Mouse (Mus musculus): ENCODE results near the gene Tomm70a. TPM values are rescaled to one million over a fixed set of nuclear protein-coding genes. Genes with fewer than 3 reads are reported as not detected.

Gene Tomm70a
- polyA plus RNA-seq (2015; fragmentation: Nextera tagmentation; extraction: Ambion mirVana), result 28.6 and 31.0 TPM in 2 replicates

GRCm38 (mm10) chr16:57120913-57121815, at the start of gene Tomm70a:
TSS of gene Tomm70a (plus strand) at chr16:57121703.
- ATAC-seq (ENCODE audit: low read depth), result peak; percentile 99
- Histone ChIP-seq H3K9ac (ENCODE audit: low read length) (peak within 1 kb of the TSS; percentile 99), H3K4me1 (replicated peaks; ENCODE audit: control insufficient read depth, insufficient read depth, low read length) (peaks cover 18% of the 10 kb centered on the region)

GRCm38 (mm10) chr16:57075986-57076385, 45.5 kb upstream of the Tomm70a start:
- no peaks in the 10 kb centered on the region for H3K36me3 ChIP-seq (ENCODE audit: control insufficient read depth, insufficient read depth, low read length)
- no peak overlapping the region for H3K27ac ChIP-seq (ENCODE audit: low read length)
- H3K4me1 ChIP-seq (replicated peaks; ENCODE audit: control insufficient read depth, insufficient read depth, low read length), result no peaks in the 10 kb centered on the region
- no peak for ATAC-seq (ENCODE audit: low read depth)
- no peaks in the 10 kb centered on the region for H3K9me3 ChIP-seq (ENCODE audit: control insufficient read depth, low read length)
- no peak overlapping the region for H3K4me2 ChIP-seq (ENCODE audit: low read depth, low read length)
- no peak overlapping the region for H3K9ac ChIP-seq (ENCODE audit: low read length)
- WGBS, result 63% methylated on average over 7 of the region's 7 CpGs
- H3K4me3 ChIP-seq (ENCODE audit: low read length), result no peak overlapping the region
- H3K27me3 ChIP-seq (ENCODE audit: control insufficient read depth, insufficient read depth, low read depth, low read length), result no peaks in the 10 kb centered on the region

More at GRCm38 (mm10) chr16:57120913-57121815, at the start of gene Tomm70a:
- H3K4me3 ChIP-seq (ENCODE audit: low read length), result peak within 1 kb of the TSS; percentile 94
- WGBS, result under 1% methylated on average over 35 of the region's 37 CpGs
- no peaks in the 10 kb centered on the region for H3K27me3 ChIP-seq (ENCODE audit: control insufficient read depth, insufficient read depth, low read depth, low read length)
- H3K9me3 ChIP-seq (ENCODE audit: control insufficient read depth, low read length), result no peaks in the 10 kb centered on the region
- H3K27ac ChIP-seq (ENCODE audit: low read length), result peak within 1 kb of the TSS; percentile 97
- peak within 1 kb of the TSS; percentile 80 for H3K4me2 ChIP-seq (ENCODE audit: low read depth, low read length)
- H3K36me3 ChIP-seq (ENCODE audit: control insufficient read depth, insufficient read depth, low read length), result no peaks in the 10 kb centered on the region

GRCm38 (mm10) chr16:57079577-57079976, 41.9 kb upstream of the Tomm70a start:
- Histone ChIP-seq H3K27ac (ENCODE audit: low read length) (no peak overlapping the region), H3K9me3 (ENCODE audit: control insufficient read depth, low read length) (no peaks in the 10 kb centered on the region), H3K36me3 (ENCODE audit: control insufficient read depth, insufficient read depth, low read length) (no peaks in the 10 kb centered on the region), H3K4me1 (replicated peaks; ENCODE audit: control insufficient read depth, insufficient read depth, low read length) (no peaks in the 10 kb centered on the region), H3K27me3 (ENCODE audit: control insufficient read depth, insufficient read depth, low read depth, low read length) (no peaks in the 10 kb centered on the region), H3K4me3 (ENCODE audit: low read length) (no peak overlapping the region), H3K4me2 (ENCODE audit: low read depth, low read length) (no peak overlapping the region), H3K9ac (ENCODE audit: low read length) (no peak overlapping the region)
- ATAC-seq (ENCODE audit: low read depth), result no peak
- 67% methylated on average over 4 of the region's 4 CpGs for WGBS

- no peak overlapping the region for H3K27ac ChIP-seq (ENCODE audit: low read length)
- no peak for ATAC-seq (ENCODE audit: low read depth)
- no peaks in the 10 kb centered on the region for H3K27me3 ChIP-seq (ENCODE audit: control insufficient read depth, insufficient read depth, low read depth, low read length)
- WGBS, result 21% methylated on average over 4 of the region's 4 CpGs
- H3K4me3 ChIP-seq (ENCODE audit: low read length), result no peak overlapping the region
- H3K9ac ChIP-seq (ENCODE audit: low read length), result no peak overlapping the region
- no peaks in the 10 kb centered on the region for H3K4me1 ChIP-seq (replicated peaks; ENCODE audit: control insufficient read depth, insufficient read depth, low read length)
- H3K36me3 ChIP-seq (ENCODE audit: control insufficient read depth, insufficient read depth, low read length), result no peaks in the 10 kb centered on the region
- no peaks in the 10 kb centered on the region for H3K9me3 ChIP-seq (ENCODE audit: control insufficient read depth, low read length)
- H3K4me2 ChIP-seq (ENCODE audit: low read depth, low read length), result no peak overlapping the region
These were observed 29.0 kb upstream of the Tomm70a start for GRCm38 (mm10) chr16:57092460-57092859.

GRCm38 (mm10) chr16:57092911-57093605, 28.4 kb upstream of the Tomm70a start:
- no peaks in the 10 kb centered on the region for H3K36me3 ChIP-seq (ENCODE audit: control insufficient read depth, insufficient read depth, low read length)
- WGBS, result 55% methylated on average over 6 of the region's 6 CpGs
- no peaks in the 10 kb centered on the region for H3K27me3 ChIP-seq (ENCODE audit: control insufficient read depth, insufficient read depth, low read depth, low read length)
- no peaks in the 10 kb centered on the region for H3K4me1 ChIP-seq (replicated peaks; ENCODE audit: control insufficient read depth, insufficient read depth, low read length)
- no peak overlapping the region for H3K27ac ChIP-seq (ENCODE audit: low read length)
- H3K4me2 ChIP-seq (ENCODE audit: low read depth, low read length), result no peak overlapping the region
- no peak for ATAC-seq (ENCODE audit: low read depth)
- H3K4me3 ChIP-seq (ENCODE audit: low read length), result no peak overlapping the region
- no peaks in the 10 kb centered on the region for H3K9me3 ChIP-seq (ENCODE audit: control insufficient read depth, low read length)
- no peak overlapping the region for H3K9ac ChIP-seq (ENCODE audit: low read length)

GRCm38 (mm10) chr16:57098468-57099144, 22.9 kb upstream of the Tomm70a start:
- ATAC-seq (ENCODE audit: low read depth), result no peak
- Histone ChIP-seq H3K36me3 (ENCODE audit: control insufficient read depth, insufficient read depth, low read length) (no peaks in the 10 kb centered on the region), H3K4me2 (ENCODE audit: low read depth, low read length) (no peak overlapping the region), H3K9ac (ENCODE audit: low read length) (no peak overlapping the region), H3K4me3 (ENCODE audit: low read length) (no peak overlapping the region), H3K4me1 (replicated peaks; ENCODE audit: control insufficient read depth, insufficient read depth, low read length) (peaks cover 3% of the 10 kb centered on the region; the same call in 1 of the 2 replicates), H3K27me3 (ENCODE audit: control insufficient read depth, insufficient read depth, low read depth, low read length) (no peaks in the 10 kb centered on the region), H3K9me3 (ENCODE audit: control insufficient read depth, low read length) (no peaks in the 10 kb centered on the region), H3K27ac (ENCODE audit: low read length) (no peak overlapping the region)
- 45% methylated on average over 7 of the region's 7 CpGs for WGBS

GRCm38 (mm10) chr16:57099572-57100237, 21.8 kb upstream of the Tomm70a start:
- Histone ChIP-seq H3K27ac (ENCODE audit: low read length) (no peak overlapping the region), H3K9ac (ENCODE audit: low read length) (no peak overlapping the region), H3K36me3 (ENCODE audit: control insufficient read depth, insufficient read depth, low read length) (no peaks in the 10 kb centered on the region), H3K4me1 (replicated peaks; ENCODE audit: control insufficient read depth, insufficient read depth, low read length) (peaks cover 3% of the 10 kb centered on the region; the same call in 1 of the 2 replicates), H3K9me3 (ENCODE audit: control insufficient read depth, low read length) (no peaks in the 10 kb centered on the region), H3K27me3 (ENCODE audit: control insufficient read depth, insufficient read depth, low read depth, low read length) (no peaks in the 10 kb centered on the region), H3K4me2 (ENCODE audit: low read depth, low read length) (no peak overlapping the region), H3K4me3 (ENCODE audit: low read length) (no peak overlapping the region)
- WGBS, result 69% methylated on average over 5 of the region's 5 CpGs
- no peak for ATAC-seq (ENCODE audit: low read depth)

GRCm38 (mm10) chr16:57101174-57101573, 20.3 kb upstream of the Tomm70a start:
- Histone ChIP-seq H3K4me3 (ENCODE audit: low read length) (no peak overlapping the region), H3K27ac (ENCODE audit: low read length) (no peak overlapping the region), H3K9me3 (ENCODE audit: control insufficient read depth, low read length) (no peaks in the 10 kb centered on the region), H3K27me3 (ENCODE audit: control insufficient read depth, insufficient read depth, low read depth, low read length) (no peaks in the 10 kb centered on the region), H3K4me1 (replicated peaks; ENCODE audit: control insufficient read depth, insufficient read depth, low read length) (peaks cover 3% of the 10 kb centered on the region; the same call in 1 of the 2 replicates), H3K36me3 (ENCODE audit: control insufficient read depth, insufficient read depth, low read length) (no peaks in the 10 kb centered on the region), H3K9ac (ENCODE audit: low read length) (no peak overlapping the region), H3K4me2 (ENCODE audit: low read depth, low read length) (no peak overlapping the region)
- WGBS, result 80% methylated on average over 1 of the region's 1 CpGs
- ATAC-seq (ENCODE audit: low read depth), result no peak

All from lung, embryonic 16.5 days (tissue).